Mouse (Mus musculus): ENCODE results near the gene Armc9.
A peak's percentile ranks its signal among the peaks of the same experiment; 100 is the strongest.

Armc9 gene

DNA sequence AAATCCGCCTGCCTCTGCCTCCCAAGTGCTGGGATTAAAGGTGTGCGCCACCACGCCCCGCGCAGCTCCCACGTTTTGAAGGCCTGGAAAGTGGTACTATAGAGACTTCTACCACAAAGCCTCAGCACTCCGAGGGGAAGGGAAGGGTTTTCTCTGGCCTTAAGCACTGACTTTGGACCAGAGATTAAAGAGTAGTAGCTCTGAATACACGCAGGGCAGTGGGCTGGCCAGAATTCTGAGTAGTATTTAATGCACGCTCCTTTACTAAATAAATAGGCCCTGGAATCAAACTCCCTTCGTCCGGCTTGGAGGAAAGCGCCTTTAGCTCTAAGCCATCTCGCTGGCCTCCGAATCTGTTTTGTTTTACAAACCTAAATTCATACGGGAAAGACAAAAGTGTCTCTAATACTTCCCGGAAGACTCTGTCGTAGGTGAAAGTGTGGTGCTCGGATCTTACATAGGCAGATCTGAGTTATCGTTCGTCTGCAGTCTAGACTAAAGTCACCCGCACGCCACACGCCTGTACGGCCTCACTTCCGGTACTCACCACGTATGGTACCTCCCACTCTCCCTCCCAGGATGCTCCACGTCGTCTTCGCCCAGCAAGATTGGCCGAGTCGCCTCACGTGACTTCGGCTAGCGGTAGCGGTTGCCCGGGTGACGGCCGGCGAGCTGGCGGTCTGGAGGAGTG, at the start of gene Armc9:
Gene Armc9 (plus strand): TSS at position 648 of the 691 bp plus-strand sequence.
- peak; percentile 87 for DNase-seq (ENCODE audit: low spot score)

DNA sequence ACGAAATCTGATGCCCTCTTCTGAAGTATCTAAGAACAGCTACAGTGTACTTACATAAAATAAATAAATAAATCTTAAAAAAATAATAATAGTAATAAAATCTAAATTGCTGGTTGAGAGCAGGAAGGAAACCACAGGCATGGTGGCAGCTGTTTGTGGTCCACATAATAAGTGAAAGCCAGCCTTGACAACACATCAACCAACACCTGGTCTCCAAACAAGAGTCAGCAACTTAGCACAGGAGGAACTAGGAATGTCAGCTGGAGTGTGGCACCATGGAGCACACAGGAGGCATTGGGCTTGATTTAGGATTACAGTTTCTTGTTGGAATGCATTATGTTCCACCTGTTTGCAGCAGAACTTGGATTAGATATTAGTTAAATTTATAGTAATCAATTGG, 49.5 kb upstream of the Armc9 start:
- no peak for DNase-seq (ENCODE audit: low spot score)

DNA sequence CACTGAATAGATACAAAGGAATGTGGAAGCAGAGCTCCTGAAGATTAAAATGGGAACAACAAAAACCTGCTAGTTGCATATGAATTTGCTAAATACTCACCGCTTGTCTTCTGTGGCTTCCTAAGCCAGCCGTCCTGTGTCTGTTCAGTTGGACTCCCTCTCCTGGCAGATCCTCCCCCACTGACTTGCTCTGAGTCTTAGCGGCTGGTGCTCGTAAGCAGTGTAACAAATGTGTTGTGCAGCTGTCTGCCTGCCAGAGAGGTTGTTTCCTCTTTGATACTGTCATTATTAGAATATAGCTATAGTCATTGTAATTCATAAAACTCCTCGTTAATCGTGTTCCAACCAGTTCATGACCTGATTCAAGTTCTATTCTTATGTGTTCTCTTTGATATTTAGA, 42.8 kb upstream of the Armc9 start, which contains the start of gene Htr2b:
Gene Htr2b (minus strand): TSS at position 192 of the 400 bp plus-strand sequence.
- DNase-seq (ENCODE audit: low spot score): peak; percentile 30

DNA sequence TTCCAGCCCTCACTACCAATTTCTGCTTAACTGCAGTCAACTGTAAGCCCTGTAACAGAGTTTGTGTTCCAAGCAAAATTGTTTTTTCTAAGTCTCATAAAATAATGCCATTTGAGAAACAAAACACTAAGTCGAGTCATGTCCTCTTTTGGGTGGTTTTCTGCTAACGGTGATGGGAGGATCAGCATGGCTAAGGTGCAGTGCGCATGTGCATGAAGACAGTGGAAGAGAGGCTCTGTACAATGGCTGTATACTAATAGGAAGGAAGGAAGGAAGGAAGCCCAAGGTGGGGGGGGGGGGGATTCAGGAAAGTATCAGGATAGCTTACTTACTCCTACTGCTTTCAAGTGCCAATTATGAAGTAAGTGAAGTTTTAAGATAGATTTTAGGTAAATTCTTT, 40.4 kb upstream of the Armc9 start:
- DNase-seq (ENCODE audit: low spot score): no peak

DNA sequence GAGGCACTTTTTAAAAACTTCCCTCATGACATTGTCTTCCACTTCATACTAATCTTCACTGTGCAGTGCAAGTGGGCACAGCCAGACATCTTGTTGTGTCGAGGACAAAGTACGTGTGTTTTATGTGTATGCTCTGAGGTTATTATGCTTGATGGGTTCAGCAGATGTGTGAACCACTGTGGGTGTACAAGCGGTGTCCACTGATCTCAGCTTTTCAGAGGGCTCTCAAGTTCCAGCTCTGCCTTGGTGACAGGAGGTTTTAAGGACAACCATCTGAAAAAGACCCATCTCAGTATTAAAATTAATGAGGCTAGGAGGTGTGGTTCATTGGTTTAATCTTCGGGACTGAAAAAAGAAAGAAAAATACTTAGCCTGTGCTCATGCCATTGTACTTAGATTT, 35.0 kb upstream of the Armc9 start:
- DNase-seq (ENCODE audit: low spot score): no peak

DNA sequence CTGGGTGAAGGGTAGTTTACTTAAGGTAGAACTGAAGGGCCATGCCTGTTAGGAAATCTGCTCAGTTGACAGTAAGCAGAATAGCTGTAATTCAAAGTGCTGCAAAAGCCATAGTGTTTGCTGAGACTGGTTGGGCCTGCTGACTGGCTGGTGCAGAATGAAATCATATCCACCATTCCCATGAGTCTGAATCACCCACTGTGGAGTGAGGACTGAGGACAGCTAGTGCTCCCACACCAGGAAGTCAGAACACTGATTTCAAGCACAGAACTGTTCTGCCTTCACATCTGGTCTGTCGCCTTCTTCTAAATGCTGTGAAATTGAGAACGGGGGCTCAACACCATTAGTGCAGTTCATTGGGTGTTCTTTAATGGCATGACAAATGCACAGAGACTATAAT, 28.5 kb upstream of the Armc9 start:
- DNase-seq (ENCODE audit: low spot score): no peak

DNA sequence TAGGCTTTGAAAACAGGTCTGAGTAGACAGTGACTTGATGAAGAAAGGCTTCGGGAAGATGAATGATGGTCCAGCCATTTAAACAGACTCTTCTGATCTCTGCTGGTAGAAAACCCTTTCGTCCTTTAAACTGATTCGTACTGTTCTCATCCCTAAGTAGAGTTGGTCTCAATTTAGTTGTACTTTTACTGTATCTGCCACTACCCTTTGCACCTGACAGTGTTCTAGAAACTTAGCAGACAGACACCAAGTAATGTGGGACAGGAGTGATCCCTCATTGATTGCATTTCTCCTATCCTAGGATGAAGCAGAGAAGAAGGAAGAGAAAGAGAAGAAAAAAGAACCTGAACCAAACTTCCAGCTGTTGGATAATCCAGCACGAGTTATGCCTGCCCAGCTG, 21.2 kb upstream of the Armc9 start, which contains the start of gene Gm21972:
Gene Gm21972 (plus strand): TSS at position 301 of the 400 bp plus-strand sequence.
- DNase-seq (ENCODE audit: low spot score): no peak

DNA sequence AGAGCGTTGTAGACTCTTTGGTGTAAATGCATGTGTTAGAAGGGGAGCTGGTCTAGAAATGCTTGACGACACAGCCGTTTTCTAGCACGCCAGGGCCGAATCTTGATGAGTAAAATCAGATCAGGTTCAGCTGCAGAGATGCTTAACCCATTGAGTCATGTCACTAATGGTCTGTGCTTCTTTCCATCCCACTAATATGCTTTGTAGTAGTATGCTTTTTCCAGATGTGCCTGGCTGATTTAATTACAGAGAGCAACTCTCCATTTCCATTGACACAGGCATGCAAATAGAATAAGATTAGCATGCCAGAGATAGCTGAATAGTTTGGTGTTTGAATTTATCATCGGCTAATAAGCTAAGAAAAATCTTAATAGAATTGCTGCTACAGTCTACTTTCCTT, 19.3 kb upstream of the Armc9 start:
- DNase-seq (ENCODE audit: low spot score): no peak

DNA sequence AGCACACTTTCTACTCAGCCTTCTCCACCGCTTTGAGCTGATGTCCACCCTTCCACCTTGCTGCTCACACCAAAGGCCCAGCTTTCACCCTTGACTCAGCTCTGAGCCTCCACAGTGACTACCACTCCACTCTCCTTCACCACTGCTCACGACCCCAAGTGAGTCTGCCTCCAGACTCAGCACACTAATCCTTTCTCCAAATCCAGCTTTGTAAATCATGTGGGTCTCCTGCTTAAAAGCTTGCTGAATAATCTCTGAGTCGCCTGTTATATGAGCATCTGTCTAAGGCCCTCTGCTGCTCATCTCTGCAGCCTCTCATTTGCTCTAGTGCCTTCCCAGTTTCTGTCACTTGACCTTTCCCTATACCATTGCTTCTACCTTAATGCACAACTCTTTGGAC, 13.5 kb upstream of the Armc9 start:
- no peak for DNase-seq (ENCODE audit: low spot score)

DNA sequence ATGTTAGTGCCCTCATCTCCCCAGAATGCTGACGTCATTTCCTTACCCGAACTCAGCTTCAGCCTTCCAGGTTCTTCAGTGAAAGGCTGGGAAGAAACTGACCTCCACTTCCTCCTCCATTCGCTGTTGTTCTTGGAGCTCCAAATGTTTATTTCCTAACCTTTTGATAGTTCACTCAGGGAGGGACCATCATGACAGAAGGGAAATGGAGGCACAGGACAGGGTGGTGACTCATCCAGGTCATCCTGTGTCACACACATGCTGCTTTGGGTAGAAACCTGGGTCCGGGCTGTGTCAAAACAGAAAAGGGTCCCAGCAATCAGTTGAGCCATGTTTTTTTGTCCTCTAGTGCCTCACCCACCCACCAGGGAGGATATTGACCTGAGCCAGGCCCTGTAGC, 11.4 kb upstream of the Armc9 start:
- no peak for DNase-seq (ENCODE audit: low spot score)

DNA sequence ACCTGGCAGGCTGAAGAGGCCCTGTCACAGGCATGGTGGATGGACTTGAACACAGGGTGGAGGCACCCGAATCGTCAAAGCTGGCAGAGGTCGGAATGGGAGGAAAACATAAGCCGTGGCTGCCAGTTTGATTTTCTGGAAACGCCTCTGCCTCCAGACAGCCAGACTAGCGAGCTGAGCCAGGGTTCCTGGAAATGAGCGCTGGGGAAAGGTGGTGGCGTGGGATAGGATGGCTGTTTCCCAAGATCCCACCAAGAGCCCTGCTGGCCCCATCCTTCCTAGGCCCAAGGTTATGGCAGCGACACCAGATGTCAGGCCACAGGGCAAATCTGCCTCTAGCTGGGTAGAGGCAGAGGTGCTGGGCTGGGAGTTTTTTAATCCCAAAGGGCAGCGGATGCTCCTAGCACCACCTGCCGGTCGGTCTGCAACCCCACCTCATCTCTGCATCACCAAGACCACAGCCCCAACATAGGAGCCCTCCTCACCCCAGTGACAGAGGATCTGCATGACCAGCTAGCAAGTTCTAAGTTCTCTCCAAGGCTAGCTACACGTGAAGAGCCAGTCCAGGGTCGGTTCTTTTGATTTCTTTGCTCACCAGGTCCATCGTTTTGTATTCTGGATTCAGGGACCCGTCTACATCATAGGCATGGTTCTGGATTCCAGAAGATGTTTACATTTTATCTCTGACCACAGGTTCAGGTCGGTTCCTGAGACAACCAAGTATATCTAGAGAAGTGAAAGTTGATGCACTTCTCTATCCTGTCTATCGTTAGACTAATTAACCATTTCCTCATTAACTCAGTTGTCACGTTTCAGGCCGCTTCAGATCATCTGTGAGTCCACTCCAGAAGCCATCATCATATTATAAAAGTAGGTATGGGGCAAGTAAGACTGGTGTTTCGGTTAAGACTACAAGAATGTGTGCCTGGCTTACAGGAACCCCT, 10.3 kb upstream of the Armc9 start:
- no peak for DNase-seq (ENCODE audit: low spot score)

DNA sequence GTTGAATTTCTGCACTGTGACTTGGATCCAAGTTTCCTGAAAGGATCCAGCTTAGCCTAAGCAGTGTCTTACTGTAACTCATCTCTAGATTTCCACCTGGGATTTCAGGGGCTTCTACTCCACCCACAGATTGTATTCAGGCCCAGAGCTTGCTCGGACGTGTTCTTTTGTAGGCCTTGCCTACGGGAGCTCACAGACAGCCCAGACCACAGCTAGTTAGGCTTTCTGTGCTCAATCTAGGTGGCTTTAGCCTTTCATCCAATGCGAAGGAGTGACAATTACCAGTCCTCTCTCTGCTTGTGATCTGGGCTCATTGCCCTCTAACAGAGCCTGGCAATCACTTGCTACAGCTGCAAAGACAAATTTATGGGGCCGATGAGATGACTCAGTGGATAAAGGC, 8.3 kb upstream of the Armc9 start:
- no peak for DNase-seq (ENCODE audit: low spot score)

DNA sequence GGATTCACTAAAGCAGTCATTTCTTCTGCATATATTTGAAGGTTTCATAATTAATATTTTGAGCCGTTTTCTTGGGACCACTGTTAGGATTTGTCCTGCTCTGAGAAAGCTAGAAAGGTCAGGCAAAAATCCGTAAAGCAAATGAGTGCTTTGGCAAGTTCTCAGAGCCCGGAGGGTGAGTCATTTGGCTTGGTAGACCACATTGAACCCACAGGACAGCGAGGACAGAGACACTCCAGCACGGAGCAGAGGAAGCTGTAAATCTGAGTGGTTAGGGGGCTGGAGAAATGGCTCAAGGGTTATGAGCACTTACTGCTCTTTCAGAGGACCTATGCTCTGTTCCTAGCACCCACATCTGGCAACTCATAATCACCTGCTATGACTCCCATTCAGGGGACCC, 7.0 kb upstream of the Armc9 start:
- no peak for DNase-seq (ENCODE audit: low spot score)

DNA sequence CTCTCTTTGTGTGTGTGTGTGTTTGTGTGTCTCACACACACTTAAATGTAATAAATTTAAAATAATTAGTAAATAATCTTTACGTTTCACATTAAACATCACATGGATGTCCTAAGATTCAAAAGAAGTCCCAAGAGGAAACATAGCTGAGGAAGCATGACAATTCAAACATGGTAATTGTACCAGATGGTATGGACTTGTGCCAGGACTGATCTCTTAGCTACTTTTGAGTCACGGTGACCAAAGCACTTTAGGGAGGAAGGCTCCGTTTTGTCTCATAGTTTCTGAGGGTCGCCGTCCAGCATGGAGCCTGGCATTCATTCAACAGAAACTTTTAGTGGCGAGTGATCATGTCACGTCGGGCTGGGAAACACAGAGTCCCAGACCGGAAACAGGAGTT, 6.4 kb upstream of the Armc9 start:
- DNase-seq (ENCODE audit: low spot score): no peak

DNA sequence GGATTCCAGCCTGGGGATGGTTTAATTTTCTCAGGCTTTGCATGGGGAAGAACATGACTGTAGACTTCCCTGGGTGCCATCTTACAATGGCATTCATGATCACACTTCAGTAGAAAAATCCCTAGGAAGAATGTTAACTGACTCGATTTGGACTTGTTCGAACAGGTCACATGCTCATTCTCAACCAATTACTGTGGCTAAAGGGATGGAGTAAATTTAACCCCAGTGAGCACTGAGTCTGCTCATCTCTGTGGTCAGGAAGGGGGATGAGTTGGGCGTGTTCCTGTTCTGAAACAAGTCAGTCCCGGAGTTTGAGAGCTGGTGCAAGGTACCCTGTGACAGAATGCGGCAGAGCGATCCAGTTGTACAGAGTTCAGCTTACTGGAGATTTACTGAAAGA, 3.7 kb upstream of the Armc9 start:
- no peak for DNase-seq (ENCODE audit: low spot score)

DNA sequence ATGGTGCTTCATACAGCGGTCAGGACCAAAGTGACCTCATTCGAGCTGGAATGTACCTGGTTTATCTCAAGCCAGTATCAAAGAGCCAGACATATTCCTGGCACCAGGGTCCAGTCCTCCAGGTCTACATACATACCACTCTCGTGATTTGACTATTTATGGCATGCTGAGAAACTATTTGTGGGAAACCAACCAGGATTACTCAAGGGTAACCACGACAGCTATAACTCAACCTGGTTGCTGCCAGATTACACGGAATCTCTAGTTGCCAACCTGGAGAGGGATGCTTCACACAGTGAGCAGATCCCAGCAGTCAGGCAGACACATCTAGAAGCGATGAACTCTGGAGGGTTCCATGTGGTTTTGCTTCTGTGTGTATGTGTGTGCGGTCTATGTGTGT, 3.2 kb upstream of the Armc9 start:
- DNase-seq (ENCODE audit: low spot score): no peak

DNA sequence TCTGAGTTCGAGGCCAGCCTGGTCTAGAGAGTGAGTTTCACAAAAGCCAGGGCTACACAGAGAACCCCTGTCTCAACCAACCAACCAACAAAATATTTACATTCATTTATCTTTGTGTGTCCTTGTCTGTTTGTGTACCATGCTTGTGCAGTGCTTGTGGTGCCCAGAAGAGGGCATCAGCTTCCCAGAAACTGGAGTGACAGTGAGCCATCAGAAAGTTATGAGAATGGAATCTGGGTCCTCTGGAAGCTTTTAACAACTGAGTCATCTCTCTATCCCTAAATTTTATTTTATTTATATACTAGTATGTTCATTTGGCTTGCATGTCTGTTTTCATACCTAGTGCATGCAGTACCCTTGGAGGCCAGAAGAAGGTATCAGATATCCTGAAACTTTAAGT, 2.0 kb upstream of the Armc9 start:
- DNase-seq (ENCODE audit: low spot score): no peak

DNA sequence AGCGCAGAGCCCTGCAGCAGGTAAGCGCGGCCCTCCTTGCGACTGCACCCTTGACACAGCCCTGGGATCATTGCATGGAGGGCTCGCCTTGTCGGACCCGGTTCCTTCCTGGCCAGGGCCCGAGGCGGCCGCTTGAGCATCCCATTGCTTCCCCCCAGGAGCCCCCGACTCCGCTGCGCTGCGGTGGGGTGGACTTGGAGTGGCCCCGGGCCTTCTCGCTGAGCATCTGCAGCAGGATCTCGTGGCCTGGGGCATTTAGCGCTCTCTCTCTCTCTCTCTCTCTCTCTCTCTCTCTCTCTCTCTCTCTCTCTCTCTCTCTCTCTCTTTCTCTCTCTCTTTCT, 214 bp downstream of the Armc9 start:
- no peak for DNase-seq (ENCODE audit: low spot score)

DNA sequence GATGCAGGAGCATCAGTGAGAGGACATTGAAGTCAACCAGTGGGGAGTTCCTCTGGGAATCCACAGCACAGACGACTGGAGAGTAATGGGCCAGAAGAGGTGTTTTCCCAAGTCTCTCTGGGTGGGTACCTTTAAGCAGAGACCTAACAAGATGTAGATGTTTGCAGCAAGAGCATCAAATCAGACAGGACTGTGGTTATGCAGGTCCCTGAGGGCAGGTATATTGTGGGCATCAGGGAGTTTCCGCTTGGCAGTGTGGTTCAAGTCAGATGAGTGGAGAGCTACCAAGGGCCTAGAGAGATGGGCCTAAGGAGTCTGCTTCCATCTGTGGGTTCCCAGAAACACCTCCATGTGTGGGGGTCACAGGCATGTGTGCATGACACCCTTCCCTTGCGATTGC, 1.5 kb downstream of the Armc9 start:
- DNase-seq (ENCODE audit: low spot score): no peak

DNA sequence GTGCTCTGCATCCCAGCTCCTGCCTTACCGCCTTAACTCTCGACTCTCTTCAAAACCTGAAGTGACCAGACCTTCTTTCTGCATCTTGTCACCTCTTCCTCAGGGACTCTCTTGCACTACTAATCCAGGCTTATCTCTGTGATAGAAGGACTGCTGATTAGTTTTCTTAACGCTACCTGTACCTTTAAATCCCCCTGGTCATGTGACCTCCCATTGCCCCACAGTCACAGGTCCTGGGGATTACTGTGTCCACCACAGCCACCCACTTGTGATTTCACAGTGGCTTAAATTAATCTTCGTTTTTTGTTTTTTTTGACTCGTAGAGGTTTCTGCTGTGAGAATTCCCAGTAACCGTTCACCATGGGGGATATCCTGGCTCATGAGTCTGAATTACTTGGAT, 2.0 kb downstream of the Armc9 start:
- no peak for DNase-seq (ENCODE audit: low spot score)

DNA sequence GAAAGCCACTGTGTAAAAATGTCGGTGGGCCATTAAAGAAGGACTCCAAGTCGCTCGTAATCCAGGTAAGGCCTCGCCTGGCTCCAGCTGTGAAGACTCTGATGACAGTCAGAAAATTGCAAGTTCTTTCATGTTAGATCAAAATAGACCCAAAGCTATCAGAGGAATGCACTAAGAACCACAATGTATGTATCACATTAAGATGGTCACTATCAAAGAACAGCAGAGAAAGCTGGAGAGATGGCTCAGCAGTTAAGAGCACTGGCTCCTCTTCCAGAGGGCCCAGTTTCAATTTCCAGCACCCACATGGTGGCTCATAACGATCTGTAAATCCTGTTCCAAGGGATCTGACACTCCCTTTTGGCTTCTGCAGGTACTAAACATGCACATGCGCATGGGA, 5.5 kb downstream of the Armc9 start:
- no peak for DNase-seq (ENCODE audit: low spot score)

DNA sequence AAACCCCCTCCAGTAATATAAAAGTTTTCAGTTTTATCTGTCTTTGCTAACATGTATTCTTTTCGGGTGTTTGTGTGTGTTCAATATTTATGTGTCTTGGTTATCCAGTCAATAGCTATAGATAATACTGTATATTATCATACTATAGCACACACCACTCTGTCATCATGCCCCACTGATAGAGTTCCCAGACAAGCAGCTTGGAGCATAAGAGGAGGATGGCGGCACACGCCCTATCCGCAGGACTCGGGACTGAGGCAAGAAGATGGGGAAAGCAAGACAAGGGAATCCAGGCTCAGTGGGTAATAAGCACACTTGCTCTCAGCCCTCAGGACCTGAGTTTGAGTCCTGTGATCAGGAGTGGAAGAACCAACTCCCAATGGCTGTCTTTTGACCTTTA, 5.9 kb downstream of the Armc9 start:
- no peak for DNase-seq (ENCODE audit: low spot score)

DNA sequence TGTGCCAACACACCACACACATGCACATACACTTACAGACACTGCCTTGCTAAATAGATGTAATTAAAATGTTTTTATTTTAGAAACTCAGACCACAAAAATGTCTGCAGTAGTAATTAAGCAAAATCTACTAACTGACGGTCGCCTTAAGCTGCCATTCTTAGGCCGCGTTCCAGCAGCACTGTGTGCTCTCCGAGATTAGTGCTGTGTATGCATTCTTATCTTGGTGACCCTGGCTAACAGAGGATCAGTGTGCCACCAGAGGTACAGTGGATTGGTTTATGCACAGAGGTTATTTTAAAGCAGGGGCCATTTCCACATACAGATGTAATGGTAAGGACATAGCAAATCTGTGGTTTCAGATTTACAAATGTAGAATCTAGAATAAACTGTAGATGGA, 6.5 kb downstream of the Armc9 start:
- DNase-seq (ENCODE audit: low spot score): no peak

DNA sequence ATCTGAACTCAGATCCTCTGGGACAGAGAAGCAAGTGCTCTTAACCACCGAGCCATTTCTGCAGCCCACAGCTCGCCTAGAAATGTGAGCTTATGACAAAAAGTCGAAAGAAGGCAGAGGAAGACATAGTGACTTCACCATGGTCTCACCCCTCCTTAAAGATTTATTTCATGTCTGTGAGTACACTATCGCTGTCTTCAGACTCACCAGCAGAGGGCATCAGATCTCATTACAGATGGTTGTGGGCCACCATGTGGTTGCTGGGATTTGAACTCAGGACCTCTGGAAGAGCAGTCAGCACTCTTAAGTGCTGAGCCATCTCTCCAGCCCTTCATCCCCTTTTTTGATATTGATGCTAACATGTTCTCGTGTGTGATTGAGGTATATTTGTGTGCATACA, 20.0 kb downstream of the Armc9 start:
- DNase-seq (ENCODE audit: low spot score): no peak
